Mouse (Mus musculus): ENCODE measurements around the gene Cdyl. TPM values are rescaled to one million over a fixed set of nuclear protein-coding genes. Genes with fewer than 3 reads are reported as not detected.

The Cdyl gene
- total RNA-seq, 2 experiments from 2014 or later, result 31.5 to 32.7 TPM

DNA sequence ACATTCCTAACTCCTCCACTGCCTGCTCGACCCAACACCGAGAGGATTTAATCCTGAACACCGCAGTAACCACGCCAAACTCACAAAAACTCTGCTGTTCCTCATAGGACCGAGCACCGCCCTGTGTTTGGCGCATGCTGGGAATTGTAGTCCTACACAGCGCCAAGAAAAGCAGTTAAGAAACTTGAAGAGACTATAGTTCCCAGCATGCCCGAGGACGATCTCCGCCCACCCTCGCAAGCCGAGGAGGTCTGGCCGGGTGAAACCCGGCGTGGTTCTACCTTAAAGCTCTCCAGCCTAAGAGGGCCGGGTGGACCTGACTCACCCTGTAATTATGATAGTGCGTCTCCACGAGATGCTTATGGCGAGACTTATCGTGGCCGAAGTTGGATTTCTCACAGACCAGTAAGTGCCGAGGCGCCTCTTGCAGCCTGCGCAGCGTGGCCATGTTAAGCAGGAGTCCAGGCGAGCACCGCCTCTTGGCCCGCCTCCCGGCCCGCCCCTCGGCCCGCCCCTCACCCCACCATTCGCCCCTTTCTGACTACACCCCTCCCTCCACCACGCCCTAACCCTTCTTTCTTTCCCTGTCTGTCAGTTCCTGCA lies 246.3 kb downstream of the Cdyl start, which contains the start of gene Rpp40:
TSS of gene Rpp40 (minus strand) at position 481 of the 603 bp plus-strand sequence.
- DNase-seq (ENCODE audit: low spot score in 2 of 2), result peak; percentile 91 to 97

DNA sequence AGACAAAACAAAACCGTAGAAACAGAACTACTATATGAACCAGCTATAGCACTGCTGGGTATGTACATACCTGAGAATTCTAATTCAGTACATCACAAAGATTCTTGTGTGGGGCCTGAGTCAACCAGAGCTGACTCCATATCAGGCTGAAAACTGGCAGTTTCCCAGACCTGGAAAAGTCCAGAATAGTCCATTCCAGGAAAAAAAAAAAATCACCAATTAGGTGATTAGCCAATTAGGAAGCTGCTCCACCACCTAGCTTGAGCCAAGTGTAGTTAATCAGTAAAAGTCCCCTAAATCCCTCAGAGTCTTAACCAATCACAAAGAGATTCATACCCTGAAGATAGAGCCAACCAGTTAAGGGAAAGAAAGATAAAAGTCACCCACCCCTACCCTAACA lies 251.8 kb downstream of the Cdyl start:
- no peak for DNase-seq (ENCODE audit: low spot score in 2 of 2)

Other genes starting within 250 kb of the Cdyl start
- 1 to 10 TPM; 6.1 to 10.0 TPM for gene Rpp40, start 246.5 kb downstream of the Cdyl start, total RNA-seq (2021)